Mouse (Mus musculus): ENCODE data around the gene Cfap221.

DNA sequence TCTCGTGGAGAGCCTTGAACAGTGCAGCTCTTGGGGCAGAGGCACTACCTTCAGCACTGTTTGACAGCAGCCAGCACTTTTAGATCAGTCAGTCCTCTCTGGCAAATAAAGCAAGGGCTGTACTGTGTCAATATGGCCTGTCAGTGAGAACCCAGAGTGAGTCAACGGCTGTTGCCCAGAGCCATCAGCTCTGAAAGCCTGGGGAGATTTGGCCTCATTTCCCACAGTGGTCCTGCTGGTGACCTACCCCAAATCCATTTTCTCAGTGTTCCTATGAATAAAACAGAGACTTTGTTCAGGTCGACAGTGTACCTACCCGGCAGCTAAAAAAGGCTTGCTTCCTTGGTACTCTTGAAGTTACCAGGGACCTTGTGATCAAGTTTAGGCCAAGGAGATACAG is 105.2 kb downstream of the Cfap221 start:
- TF ChIP-seq CTCF (IDR thresholded peaks at IDR 0.05; ENCODE audit: control insufficient read depth, insufficient read depth, insufficient replicate concordance, low read depth, low read length) (no peak), POLR2A (IDR thresholded peaks at IDR 0.05; ENCODE audit: control insufficient read depth, low read depth, low read length) (no peak)

Data from testis, adult 2 months (tissue).